Mouse (Mus musculus): ENCODE measurements around the gene Sec31a.
A peak's percentile ranks its signal among the peaks of the same experiment; 100 is the strongest.

The Sec31a gene

GRCm38 (mm10) chr5:100345118-100345517 lies 70.9 kb downstream of the Sec31a start:
- no peak for DNase-seq

- DNase-seq, result no peak
These were observed 72.9 kb downstream of the Sec31a start for GRCm38 (mm10) chr5:100343087-100343486.

GRCm38 (mm10) chr5:100342422-100342821 lies 73.6 kb downstream of the Sec31a start:
- no peak for DNase-seq

- DNase-seq, result no peak
These were observed 75.0 kb downstream of the Sec31a start for GRCm38 (mm10) chr5:100341042-100341441.

- no peak for DNase-seq
These were observed 78.2 kb downstream of the Sec31a start for GRCm38 (mm10) chr5:100337852-100338251.

- DNase-seq, result no peak
These were observed 79.2 kb downstream of the Sec31a start for GRCm38 (mm10) chr5:100336876-100337275.

GRCm38 (mm10) chr5:100335581-100336080 lies 80.4 kb downstream of the Sec31a start:
- DNase-seq, result no peak

- DNase-seq, result no peak
These were observed 81.3 kb downstream of the Sec31a start for GRCm38 (mm10) chr5:100334686-100335085.

- no peak for DNase-seq
These were observed 82.2 kb downstream of the Sec31a start for GRCm38 (mm10) chr5:100333607-100334380.

GRCm38 (mm10) chr5:100332300-100333004 lies 83.6 kb downstream of the Sec31a start:
- no peak for DNase-seq

- DNase-seq, result no peak
These were observed 84.4 kb downstream of the Sec31a start for GRCm38 (mm10) chr5:100331636-100332035.

GRCm38 (mm10) chr5:100322081-100322480 lies 94.0 kb downstream of the Sec31a start:
- DNase-seq, result peak; percentile 75 to 90

- DNase-seq, result no peak
These were observed 98.2 kb downstream of the Sec31a start for GRCm38 (mm10) chr5:100317842-100318241.

- no peak for DNase-seq
These were observed 99.0 kb downstream of the Sec31a start for GRCm38 (mm10) chr5:100317010-100317409.

- DNase-seq, result peak; percentile 54 to 58
These were observed 100.4 kb downstream of the Sec31a start for GRCm38 (mm10) chr5:100315646-100316045.

- no peak for DNase-seq
These were observed 103.6 kb downstream of the Sec31a start for GRCm38 (mm10) chr5:100312391-100312790.

Data from cerebellum, adult 18-20 months (tissue).